Mouse (Mus musculus) retina, postnatal 7 days (tissue): ENCODE results near the gene Camkmt.

Experiments used
- DNase-seq: peaks from one replicate; pipeline ENCODE4 v3.0.0-alpha.2; 2012; ENCODE audit warnings: low read depth, low spot score

Gene Camkmt

DNA sequence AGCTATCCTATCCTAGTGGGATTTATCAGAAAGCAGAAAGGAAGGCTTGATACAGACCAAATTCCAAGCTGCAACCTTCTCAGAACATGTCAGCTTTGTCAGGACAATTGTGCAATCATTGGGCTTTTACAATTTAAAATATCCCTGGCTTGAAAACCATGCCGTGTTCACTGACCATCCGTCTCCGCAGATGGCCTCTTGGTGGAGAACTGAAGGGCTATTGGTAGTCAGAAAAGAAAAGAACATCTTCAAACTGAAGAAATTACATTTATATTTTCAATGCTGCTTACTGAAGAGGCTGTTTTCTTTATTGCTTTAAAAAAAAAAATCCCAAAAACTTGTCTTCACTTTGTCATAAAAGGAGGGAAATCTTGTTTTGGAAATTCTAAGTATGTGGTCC lies 401.1 kb downstream of the Camkmt start:
- no peak for DNase-seq

DNA sequence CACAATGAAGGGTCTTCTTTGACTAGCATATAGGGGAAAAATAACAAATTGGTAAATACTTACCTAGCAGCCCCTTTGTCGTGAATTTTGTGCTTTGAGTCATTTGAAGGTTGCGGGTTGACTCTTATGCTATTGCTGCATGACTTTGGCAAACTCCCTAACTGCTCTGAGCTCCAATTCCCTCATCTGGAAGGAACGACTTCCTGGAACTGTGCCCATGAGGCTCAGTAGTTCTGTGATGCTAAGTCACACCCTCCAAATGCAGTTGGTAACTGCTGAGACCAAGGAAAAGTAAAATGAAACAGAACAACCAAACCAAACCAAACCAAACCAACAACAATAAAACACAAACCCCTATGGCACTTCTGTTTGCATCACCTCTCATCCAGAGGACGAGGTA lies 403.2 kb downstream of the Camkmt start:
- no peak for DNase-seq

DNA sequence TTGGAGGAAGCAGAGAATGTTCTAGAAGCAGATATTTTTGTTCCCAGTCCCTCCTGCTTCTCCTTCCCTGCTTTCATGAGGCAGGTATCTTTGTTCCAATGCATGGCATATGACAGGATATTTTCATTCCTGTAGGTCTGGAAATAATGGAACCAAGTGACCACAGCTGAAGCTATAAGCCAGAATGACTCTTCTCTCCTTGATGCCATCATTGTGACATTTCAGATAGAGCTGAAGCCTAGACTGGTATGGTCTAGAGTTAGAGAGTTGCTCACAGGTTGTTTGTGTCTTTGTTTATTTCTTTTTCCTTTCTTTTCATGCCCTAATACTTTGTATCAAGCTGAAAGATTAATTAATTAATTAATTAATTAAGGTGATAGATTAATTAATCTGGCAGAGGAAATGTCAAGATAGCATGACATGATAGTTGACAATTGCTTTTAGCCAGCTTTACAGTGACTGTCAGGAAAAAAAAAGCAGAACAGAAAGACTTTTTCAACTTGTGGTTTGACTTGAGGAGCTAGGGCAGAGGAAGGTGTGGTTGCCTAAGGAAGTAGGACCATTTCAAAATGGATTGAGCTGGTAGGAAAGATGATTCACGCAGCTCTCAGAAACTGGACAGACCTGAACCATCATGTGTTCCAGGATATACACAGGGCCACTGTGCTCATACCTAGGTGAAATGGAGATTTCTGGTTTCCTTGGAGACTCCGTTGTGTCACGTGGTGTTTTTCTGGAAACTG lies 404.8 kb downstream of the Camkmt start:
- no peak for DNase-seq

DNA sequence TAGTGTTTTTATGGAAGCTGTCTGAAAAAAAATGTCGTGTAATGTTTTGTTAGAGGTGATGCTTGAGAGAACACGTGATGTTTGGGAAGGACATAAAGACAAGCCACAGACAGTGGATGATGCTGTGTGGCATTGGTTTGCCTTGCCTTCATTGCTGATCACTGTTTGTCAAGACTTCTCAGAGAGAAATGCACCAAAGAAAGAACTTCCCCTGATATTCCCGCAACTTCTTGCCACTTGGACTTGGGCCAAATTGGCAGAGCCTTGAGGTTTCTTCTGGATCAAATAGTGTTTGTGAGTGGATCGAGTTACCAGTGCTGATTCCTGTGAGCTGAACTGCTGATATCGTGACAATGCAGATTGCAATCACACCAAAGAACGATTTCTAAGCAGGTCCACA lies 405.5 kb downstream of the Camkmt start:
- DNase-seq = no peak

DNA sequence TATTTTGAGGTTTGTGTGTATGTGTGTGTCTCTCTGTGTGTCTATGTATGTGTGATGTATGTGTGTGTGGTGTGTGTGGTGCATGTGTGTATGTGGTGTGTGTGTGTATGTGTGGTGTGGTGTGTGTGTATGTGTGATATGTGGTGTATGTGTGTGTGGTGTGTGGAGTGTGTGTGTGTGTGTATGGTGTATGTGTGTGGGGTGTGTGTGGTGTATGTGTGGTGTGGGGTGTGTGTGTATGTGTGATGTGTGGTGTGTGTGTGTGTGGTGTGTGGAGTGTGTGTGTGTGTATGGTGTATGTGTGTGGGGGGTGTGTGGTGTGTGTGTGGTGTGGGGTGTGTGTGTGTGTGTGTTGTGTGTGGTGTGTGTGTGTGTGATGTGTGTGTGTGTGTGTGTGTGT lies 414.5 kb downstream of the Camkmt start:
- no peak for DNase-seq

DNA sequence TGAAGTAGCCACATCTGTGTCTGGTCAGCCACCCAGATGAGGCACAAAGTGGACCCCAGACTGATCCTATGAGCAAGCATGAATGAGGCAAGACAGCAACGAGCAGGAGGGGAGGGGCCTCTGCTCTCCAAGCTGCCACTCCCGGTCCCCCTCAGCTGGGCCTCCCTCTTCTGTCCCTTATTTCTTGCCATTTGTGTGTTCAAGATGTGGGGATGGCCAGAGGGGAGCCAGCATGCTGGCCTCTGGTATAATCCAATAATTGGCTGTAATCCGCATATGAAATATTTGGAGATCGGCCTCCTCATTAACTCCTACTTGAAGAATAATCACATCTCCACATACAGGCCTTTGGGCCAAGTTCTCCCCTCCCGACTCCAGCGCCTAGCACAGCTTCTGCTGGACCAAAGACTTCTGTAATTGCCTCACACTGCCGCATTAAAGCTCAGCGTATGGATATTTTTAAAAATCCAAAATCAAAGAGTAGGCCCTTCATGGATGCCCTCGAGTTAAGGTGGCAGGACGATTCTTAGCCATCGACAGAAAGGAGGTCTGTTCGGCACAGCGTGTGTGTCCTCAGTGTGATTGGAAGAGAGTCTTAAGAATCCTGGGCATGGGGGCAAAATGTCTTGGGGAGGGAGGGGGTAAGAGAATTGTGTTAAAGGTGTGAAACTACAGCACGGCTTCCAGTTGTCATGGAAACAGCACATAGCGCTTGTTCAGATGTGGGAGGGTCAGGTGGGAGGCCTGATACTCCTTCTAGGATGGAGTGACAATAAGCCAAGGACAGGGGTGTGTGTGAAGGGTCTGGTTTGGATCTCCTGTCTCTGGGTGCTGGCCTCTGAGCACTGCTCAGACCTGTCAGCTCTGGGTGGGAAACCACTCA lies 416.1 kb downstream of the Camkmt start:
- DNase-seq = no peak

DNA sequence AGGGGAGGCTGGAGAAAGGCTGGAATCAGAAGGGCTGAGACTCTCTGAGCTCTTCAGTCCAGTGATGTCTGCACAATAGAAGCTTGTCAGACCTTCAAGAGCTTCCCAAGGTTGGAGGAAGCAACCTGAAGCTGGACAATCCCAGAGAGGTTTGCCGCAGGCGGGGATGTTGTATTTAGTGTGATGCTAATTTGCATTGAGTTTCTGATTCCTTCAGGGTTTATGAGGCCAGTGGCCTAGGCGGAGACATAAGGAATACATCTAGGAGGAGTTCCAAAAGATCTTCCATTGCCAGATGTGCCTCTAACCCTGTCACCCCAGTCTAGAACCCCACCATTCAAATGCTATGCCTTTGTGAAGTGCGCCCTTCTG lies 416.7 kb downstream of the Camkmt start:
- no peak for DNase-seq
